Mouse (Mus musculus) thymus, postnatal 0 days (tissue): ENCODE data around the gene Tspan9. TPM values are rescaled to one million over a fixed set of nuclear protein-coding genes. Genes with fewer than 3 reads are reported as not detected.

Source experiments
- DNase-seq: peaks from one replicate; pipeline ENCODE4 v3.0.0-alpha.2; 2015; ENCODE audit warnings: low spot score
- polyA plus RNA-seq: library from polyadenylated mRNA; unstranded; fragments of >200 nt; fragmentation: Nextera tagmentation; extraction: Ambion mirVana; gene quantifications from 2 replicates; pipeline ENCODE4 v1.2.1, GENCODE M21; 2015

Tspan9 gene
- polyA plus RNA-seq, 1 experiment from 2014 or later, result 28.6 TPM

GRCm38 (mm10) chr6:127989624-127990212 lies 153.7 kb downstream of the Tspan9 start:
- DNase-seq, result no peak

GRCm38 (mm10) chr6:127988944-127989494 lies 154.4 kb downstream of the Tspan9 start:
- DNase-seq, result no peak

GRCm38 (mm10) chr6:127987374-127987773 lies 156.0 kb downstream of the Tspan9 start:
- no peak for DNase-seq

GRCm38 (mm10) chr6:127986357-127986756 lies 157.0 kb downstream of the Tspan9 start:
- DNase-seq, result no peak

GRCm38 (mm10) chr6:127981176-127981575 lies 162.2 kb downstream of the Tspan9 start:
- DNase-seq, result no peak

GRCm38 (mm10) chr6:127980381-127981045 lies 162.9 kb downstream of the Tspan9 start:
- no peak for DNase-seq

- no peak for DNase-seq
These were observed 163.6 kb downstream of the Tspan9 start for GRCm38 (mm10) chr6:127979831-127980230.

- DNase-seq, result no peak
These were observed 164.5 kb downstream of the Tspan9 start for GRCm38 (mm10) chr6:127978941-127979340.

GRCm38 (mm10) chr6:127976695-127977094 lies 166.7 kb downstream of the Tspan9 start:
- no peak for DNase-seq

GRCm38 (mm10) chr6:127974000-127974399 lies 169.4 kb downstream of the Tspan9 start:
- no peak for DNase-seq

- DNase-seq, result no peak
These were observed 169.8 kb downstream of the Tspan9 start for GRCm38 (mm10) chr6:127973553-127973952.

GRCm38 (mm10) chr6:127971931-127972330 lies 171.5 kb downstream of the Tspan9 start:
- DNase-seq, result no peak

GRCm38 (mm10) chr6:127970848-127971247 lies 172.5 kb downstream of the Tspan9 start:
- DNase-seq, result no peak

GRCm38 (mm10) chr6:127970120-127970519 lies 173.3 kb downstream of the Tspan9 start:
- peak; percentile 82 for DNase-seq

GRCm38 (mm10) chr6:127969709-127970108 lies 173.7 kb downstream of the Tspan9 start:
- DNase-seq, result no peak

- no peak for DNase-seq
These were observed 177.9 kb downstream of the Tspan9 start for GRCm38 (mm10) chr6:127965497-127965896.

GRCm38 (mm10) chr6:127960203-127960602 lies 183.2 kb downstream of the Tspan9 start:
- no peak for DNase-seq

GRCm38 (mm10) chr6:127956172-127956571 lies 187.2 kb downstream of the Tspan9 start:
- no peak for DNase-seq

- DNase-seq, result no peak
These were observed 190.3 kb downstream of the Tspan9 start for GRCm38 (mm10) chr6:127953071-127953470.

GRCm38 (mm10) chr6:127949885-127950284 lies 193.5 kb downstream of the Tspan9 start:
- DNase-seq, result no peak

GRCm38 (mm10) chr6:127948656-127949055 lies 194.7 kb downstream of the Tspan9 start:
- DNase-seq, result no peak

GRCm38 (mm10) chr6:127945725-127946124 lies 197.7 kb downstream of the Tspan9 start:
- peak; percentile 58 for DNase-seq

GRCm38 (mm10) chr6:127942421-127942820 lies 201.0 kb downstream of the Tspan9 start:
- no peak for DNase-seq
